Mouse (Mus musculus) testis, postnatal 14 days (tissue): ENCODE measurements around the gene Sema6d.

Source experiments
- DNase-seq: peaks from one replicate; pipeline ENCODE4 v3.0.0; 2021; ENCODE audit warnings: low spot score

Sema6d gene

DNA sequence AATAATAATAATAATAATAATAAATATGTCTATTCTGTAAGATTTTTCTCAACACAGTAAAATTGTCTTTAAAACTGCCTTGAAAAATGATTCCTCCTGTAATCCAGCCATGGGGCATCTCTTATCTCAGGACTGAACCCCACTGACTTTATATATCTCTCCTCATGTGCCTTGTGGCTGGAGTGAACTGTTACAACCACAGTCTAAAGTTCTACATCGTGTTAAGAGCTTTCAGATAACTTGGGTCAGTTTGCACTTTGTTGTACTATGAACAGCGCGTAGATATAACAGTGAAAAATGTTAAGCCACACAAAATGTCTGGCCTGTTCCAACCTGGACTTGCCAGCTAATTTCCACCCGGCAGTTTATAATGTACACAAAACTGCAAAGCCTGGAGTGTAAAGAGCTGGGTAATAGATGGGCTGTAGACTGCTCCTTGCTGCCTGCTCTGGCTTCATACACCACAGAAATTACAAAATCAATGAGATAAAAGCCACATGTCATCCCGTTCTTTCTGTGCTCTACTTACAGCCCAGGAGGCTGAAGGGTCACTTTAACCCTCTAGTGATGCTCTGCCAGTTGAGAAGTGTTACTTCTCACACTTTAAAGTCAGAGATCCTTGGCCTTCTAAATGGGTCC lies 467.2 kb downstream of the Sema6d start:
- DNase-seq, result no peak

DNA sequence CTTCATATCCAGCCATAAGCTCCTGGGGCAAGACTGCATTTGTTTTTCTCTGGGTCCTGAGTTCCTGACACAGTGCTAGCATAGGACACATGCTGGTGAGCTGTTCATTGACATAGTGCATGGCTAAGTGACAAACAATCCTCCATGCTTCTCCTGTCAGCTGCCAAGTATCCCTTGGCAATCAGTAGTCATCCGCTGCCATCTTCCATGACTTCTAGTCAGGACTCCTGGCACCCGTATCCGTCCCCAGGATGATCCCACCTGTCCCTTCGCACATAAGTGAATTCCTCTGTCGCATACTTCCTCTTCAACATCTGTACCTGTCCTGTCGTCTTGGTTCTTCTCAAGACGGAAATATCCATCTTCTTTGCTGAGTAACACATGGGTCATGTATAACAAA lies 468.3 kb downstream of the Sema6d start:
- DNase-seq, result no peak

GRCm38 (mm10) chr2:124561668-124562067 lies 471.9 kb downstream of the Sema6d start:
- no peak for DNase-seq

DNA sequence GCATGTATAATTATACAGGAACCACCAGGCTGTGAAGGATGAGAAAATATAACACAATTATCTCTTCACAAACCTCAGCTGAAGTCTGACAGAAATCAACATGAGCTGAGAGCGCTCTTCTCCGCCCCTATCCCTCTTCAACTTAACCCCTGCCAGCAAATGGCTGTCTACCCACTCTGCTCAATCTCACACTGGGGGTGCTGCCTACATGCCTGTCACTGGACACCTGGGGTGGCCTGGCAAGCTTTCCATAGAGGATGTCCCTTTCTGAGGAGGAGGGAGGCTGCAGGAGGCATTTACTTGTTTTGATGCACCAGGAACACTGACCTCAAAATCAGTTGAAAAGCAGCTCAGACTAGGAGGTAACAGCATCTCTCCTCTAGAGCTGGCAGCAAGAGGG lies 472.3 kb downstream of the Sema6d start:
- no peak for DNase-seq

DNA sequence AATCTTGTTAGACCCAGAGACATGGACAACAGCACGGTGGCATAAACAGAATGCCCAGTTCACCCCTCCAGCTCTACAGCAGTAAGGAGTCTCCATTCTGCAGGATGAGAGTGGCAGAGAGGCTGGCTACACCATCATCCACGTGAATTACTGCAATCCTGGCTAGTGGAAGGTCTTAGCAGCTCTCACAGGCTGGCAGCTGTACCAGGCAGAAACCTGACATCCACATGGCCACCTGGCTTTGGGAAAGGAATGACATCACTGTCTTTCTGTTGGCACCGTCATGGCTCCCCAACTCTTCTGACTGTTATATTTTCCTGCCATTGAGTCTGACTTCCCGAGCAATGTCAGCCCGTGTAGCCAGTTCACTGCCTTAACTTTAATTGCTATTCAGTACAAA lies 474.0 kb downstream of the Sema6d start:
- DNase-seq, result no peak

DNA sequence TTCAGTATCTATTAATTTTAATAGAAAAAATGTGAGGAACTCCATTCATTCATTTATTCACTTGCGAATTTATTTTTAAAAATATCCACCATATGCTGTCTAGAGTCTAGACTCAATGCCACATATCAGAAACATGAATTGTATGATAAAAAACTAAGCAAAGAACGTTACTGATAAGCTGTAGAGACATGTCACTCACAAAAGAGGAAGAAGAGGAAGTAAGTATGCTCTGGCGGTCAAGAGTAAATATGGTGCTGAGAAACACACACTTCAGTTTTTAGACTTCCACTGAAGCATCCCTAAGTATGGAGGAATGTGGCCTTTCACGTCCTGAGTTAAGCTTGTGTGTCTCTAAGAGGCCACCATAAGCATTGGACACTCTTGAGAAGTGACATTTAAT lies 484.0 kb downstream of the Sema6d start:
- no peak for DNase-seq

GRCm38 (mm10) chr2:124576053-124576452 lies 486.3 kb downstream of the Sema6d start:
- DNase-seq, result no peak

DNA sequence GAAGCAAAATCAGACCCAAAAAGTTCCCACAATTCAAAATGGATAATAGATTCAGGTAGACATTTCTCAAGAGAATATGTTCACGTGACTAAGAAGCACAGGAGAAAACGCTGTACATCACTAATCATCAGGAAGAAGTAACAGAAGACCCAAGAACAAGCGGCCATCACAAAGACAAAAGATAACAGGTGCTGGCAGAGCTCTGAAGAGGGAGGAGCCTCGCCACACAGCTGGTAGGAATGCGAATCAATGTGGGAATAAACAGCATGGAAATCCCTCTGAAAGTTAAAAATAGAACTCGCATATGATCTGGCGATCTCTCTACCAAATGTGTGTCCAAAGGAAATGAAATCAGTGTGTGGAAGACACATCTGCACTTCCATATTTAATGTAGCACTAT lies 493.8 kb downstream of the Sema6d start:
- no peak for DNase-seq

DNA sequence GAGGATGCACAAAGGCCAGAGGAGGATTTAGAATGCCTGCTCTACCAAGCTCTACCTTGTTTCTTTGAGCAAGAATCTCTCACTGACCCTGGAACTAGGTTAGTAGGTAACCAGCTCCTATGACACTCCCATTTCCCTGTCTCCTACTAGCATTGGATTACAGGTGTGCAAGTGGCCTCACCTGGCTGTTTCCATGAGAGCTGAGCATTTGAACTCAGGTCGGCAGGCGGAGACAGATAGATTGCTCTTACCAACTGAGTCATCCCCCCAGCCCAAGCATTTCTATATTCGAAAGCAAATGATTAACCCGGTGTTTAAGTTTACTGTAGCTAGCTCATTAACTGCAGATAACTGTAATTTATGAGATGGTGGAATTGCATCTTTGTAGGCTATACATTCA lies 503.0 kb downstream of the Sema6d start:
- DNase-seq, result no peak

DNA sequence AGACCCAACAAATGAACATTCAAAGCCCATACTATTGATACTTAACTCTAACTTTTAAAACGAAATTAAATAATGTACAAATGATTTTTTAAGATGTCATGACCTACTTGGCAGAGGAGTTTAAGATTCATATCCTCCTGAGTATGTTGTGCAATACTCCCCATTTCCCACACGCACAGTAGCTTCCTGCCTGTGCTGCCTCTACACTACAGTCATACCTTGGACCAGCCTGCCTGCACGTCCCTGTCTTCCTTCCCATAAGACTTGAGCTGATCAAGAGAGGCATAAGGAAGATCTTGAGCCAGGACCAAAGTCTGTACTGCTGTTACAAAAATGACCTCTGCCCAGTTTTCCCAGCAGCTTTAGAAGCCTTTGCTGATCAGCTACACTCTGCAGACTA lies 509.2 kb downstream of the Sema6d start:
- no peak for DNase-seq

DNA sequence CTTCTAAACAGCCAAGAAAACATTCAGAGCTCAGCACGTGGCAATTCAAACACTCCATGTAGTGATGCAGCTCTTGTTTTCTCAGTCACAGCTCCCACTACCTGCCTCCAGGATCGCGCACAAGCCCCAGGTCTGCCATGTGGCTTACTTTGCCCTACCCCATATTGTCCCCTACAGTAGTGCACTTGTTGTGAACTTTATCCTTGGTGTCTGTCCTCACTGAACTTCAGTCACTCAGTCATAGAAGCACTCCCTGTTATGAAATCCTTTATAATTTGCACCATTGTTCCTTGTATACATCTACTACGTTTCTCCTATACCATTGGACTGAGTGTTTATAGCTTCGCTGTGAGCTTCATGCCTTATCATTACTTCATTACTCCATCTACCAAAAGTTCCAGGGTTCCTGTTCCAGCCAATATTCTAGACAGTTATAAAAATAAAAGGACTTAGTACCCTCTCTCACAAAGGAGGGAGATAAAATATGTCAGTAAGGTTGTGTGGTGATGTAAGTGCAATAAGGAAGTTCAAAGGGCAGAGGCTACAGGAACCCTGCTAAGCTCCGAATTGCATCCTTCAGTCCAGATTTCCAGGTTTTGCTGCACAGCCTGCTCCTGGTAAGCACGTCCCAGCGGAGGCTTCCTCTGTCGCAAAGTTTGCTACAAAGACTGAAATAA lies 512.1 kb downstream of the Sema6d start:
- no peak for DNase-seq

GRCm38 (mm10) chr2:124602379-124602913 lies 512.7 kb downstream of the Sema6d start:
- no peak for DNase-seq

DNA sequence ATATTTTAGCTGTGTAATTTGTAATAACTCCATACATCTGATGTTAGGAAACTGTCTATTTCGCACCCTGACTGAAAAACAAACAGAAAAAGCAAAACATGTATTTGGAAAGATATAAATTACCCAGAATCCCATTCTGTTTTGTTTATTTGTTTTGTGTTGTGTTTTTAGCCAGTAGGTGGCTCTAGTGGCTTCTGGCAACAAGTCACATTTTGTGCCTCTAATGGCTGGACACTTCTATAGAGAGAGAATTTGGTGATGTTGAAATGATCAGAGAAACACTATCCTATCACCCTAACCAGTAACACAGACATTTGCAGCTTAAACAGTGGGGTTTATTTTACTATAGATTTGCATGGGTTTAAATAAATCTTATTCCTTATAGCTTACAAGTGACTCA lies 515.6 kb downstream of the Sema6d start:
- no peak for DNase-seq

- DNase-seq, result no peak
Measured at GRCm38 (mm10) chr2:124607986-124608385, 518.2 kb downstream of the Sema6d start.

DNA sequence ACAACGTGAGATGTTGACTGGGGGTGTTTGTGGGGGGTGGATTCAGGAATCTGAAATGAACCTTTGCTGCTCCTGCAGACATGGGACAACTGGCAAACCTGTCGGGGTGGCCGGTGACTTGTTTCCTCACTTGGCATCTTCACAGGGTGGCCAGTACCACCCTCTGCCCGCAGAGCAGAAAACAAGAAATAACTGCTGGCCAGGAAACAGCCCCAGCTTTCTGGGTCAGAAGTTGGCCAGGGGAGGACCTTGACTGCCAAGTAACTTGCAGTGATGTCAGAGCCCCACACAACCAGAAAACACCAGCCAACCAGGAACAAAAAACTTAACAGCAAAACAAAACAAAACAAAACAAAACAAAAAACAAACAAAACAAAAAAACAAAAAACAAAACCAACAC lies 518.8 kb downstream of the Sema6d start:
- no peak for DNase-seq

DNA sequence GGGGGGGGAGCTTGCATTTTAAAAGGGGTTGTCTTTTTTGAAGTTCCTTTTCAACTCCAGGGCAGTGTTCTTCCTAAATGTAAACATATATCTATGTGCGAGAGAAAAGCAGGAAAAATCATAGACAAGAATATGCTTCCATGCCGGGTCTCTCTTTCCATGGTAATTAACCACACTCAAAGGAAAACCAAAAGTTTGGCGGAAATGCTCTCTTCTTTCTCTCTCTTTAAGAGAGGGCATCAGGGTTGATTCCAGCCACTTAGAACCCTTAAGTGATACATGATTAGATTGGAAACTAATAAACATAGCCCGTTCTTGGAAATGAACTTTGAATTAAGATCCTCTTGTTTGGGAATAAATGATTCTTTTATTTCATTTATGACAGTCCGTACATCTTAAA lies 519.2 kb downstream of the Sema6d start:
- DNase-seq, result no peak

- DNase-seq, result peak; percentile 87
Measured at GRCm38 (mm10) chr2:124609711-124610585, 520.2 kb downstream of the Sema6d start.

DNA sequence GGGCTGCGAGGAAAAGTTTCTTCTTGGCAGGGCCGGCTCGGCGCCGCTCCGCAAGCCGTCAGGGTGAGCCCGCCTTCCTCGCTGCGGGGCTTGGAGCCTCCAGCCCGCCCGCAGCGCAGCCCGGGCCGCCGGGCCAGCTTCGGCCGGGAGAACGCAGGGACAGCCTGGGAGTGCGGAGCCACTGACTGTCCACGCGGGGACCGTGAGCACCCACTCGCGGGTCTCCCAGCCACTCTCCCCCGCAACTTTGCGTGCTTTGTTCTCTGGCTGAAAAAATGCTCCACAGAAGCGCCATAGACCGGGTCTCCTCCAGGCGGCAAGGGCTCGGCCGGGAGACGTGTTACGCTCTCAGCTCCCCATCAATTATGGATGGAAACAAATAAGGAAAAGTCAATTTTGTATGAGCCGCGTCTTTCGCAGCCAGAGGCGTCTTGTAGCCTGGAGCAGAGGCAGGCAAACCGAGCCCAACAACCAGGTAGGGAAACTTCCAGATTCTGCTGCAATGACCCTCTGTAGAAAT lies 520.9 kb downstream of the Sema6d start:
- no peak for DNase-seq

DNA sequence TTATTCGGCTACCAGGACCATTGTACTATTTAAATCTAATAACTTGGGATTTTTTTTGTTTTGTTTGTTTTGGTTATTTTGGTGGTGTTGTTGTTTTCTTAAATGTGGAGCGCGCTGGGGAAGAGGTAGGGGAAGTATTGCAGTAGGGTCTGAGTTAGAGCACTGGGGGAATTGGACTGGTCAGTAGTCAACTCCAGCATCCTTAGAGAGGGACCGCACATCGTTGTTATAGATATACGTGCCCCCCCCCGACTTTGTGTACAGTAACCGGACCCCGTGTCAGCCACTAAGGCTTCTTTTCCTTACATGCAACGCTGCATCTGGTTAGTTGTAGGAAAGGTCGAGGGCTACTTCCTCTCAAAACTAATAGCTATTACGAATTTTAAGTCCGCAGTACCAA lies 521.5 kb downstream of the Sema6d start:
- DNase-seq, result no peak

- no peak for DNase-seq
Measured at GRCm38 (mm10) chr2:124612276-124612675, 522.5 kb downstream of the Sema6d start.

DNA sequence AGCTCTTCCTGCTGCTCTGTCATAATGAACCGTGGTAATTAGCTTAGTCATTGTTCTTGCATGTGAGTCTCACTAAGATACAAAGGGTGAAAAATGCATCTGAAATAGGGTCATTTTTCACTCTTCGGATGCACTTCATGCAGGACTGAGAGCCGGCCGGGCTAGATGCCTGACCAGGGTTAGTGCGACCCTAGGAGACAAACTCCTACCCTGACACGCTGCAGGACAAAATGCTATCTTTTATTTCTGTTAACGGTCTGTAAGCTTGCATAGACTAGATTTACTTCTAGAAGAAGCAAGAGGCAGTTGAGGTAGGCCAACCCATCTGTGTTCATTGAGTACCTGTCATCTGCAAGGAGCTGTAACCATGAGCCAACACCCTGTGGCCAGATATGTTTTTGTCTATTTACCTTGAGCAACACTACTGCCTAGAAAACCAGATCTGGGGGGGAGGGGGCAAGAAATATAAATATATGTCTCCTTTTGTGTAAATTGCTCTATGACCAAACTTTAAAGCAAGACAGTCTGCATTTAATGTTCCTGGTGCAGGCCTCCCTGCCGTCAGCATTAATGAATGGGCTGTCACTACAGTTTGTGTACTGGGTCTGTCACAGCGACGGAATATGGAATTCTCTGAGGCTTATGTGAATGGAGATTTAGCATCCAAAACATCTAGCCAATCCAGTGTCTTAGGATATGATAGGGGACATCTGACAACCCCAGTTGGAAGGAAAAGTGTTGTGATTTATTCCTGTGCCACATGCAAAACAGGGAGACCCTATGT lies 523.1 kb downstream of the Sema6d start:
- DNase-seq, result no peak
